Mouse (Mus musculus) adrenal gland, adult (tissue): Measurements from ENCODE around the gene Psmb5.
A peak's percentile ranks its signal among the peaks of the same experiment; 100 is the strongest.

Source experiments
- DNase-seq, 2 experiments: peaks; one replicate each; pipeline ENCODE4 v3.0.0; 2022 to 2023; ENCODE audit warnings: low spot score in 1 of 2; ENCODE audit not compliant: inconsistent age in 2 of 2

The Psmb5 gene

DNA sequence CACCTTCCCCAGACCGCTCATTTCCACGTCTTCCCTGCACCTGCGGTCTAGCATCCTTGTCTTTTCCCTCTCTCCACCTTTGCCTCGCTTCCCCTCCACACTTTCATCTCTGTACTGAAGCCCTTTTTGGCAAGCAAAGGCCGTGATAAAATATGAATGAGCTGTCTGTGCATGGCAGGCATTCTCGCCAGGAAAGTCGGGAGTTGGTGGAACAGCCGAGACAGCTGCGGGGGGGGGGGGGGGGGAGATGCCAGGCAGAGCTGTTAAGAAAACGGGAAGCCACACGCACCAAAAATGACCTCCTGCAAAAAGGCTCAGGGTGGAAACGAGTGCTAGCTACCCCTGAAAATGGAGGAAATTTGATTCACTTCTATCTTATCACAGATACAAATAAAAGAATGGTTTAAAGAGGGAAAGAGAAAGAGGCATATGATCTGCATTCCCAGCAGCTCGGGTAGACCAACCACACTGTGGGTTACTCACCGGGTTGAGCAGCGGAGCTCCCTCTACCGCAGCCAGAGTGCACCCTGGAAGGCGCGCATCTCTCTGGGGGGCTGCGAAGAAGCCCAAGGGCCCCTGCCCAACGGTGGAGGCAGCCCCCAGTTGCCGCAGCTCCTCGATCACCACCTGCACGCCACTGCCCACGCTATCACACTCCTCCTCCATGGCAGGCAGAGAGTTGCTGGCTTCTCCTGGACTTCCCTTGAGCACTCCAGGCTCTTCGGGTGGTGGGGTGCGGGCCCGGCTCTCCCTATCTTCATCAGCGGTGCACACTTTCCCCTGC is 23.0 kb downstream of the Psmb5 start:
- no peak for DNase-seq

DNA sequence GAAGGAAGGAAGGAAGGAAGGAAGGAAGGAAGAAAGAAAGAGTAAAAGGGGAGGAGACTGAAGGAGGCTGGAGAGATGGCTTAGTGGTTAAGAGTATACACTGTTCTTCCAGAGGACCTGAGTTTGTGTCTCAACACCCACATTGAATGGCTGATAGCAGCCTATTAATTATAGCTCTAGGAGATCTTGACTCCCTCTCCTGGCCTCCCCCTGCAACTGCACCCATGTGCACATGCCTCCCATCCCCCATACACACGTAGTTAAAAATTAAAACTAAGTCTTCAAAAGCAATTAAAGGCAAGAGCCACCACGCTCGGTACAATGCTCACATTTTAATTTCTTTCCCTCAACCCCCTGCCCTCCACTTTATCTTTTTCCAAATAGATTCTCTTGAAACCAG is 23.8 kb downstream of the Psmb5 start:
- no peak for DNase-seq

DNA sequence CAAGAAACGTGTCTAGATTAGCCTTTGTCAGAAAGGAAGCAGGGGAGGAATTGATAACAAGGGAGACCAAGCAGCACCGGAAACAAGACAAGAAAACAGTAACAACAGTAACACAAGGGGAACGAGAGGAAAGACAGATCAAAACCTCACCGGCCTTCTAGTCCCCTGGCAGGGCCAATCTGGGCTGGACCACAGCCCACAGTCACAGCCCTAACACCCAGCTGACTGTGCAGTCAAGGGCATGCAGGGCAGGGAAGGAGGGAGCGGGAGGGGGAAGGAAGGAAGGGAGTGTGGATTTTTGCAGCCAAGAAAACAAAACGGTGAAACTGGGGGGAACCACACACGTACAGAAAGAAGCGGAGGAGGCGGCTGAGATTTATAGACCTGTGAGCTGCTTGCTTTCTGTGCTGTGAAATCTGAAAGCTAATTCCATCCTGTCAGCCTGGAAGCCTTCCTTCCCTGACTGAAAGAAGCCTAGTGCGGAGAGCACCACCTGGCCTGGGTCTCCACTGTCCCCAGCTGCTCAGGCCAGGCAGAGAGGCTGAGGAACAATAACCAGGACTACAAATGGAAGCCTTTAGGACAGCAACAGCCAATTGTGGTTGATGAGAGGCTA is 25.4 kb downstream of the Psmb5 start:
- DNase-seq: peak; percentile 63 to 82

DNA sequence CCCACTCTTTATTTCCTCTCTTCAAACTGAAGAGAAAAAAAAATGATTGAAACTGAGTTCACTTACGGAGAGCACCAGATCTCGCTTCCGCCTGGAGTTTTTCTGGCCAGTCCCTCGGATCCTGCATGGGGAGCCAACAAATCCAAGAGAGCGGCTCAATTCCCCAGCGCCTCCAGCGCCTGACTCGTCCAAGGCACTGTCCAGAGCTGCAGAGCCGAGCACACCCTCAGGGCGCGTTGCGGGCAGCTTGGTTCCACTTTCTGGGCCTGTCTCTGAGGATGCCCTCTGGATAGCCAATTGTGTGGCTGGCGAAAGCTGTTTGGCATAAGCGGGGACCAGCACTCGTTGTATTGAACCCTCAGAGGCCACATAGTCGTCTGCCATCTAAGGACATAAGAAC is 26.8 kb downstream of the Psmb5 start:
- DNase-seq: no peak

DNA sequence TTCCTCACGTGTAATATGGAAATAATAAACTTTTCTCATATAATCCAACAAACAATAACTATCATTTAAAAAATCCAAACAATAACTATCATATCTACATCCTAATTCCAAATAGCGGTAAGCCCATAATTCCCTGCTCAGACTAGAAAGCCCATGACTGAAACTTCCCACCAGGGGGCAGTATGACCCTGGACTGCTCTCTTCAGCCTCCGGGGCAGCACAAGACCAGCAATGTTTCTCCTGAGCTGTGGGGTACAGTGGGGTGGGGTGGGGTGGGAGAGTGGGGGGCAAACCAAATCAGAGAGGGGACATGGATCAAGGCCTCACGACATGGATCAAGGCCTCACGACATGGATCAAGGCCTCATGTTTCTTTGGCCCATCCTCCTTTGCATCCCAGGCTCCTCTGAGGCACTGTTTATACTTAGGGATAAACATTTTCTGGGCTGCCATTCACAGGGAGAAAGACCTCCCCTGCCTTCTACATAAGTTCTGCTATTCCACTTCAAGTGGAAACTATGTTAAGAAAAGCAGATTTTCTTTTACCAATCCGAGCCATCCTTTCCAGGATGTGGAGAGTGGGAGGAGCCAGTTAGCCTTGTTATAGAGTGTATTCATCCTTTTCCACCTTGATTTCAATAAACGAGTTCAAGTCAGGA is 34.0 kb downstream of the Psmb5 start:
- DNase-seq: peak; percentile 64 to 88

DNA sequence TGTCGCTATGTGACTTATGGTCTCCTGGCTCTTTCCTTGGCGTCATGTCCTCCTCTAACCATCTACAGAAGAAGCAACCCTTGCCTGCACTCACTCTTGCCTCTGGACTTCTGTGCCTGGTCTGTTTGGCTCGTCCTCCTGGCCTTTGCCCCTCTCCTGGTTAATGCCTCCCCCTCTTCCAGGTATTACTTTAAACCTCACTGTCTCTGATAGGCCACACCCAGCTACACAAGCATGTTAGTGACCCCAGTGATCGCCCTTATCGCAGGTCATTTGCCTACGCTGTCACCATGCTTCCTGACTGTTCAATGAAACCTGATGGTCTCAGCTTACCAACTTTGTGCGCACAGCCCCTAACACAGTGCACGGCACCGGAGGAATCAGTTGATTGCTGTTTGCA is 35.3 kb downstream of the Psmb5 start:
- no peak for DNase-seq

DNA sequence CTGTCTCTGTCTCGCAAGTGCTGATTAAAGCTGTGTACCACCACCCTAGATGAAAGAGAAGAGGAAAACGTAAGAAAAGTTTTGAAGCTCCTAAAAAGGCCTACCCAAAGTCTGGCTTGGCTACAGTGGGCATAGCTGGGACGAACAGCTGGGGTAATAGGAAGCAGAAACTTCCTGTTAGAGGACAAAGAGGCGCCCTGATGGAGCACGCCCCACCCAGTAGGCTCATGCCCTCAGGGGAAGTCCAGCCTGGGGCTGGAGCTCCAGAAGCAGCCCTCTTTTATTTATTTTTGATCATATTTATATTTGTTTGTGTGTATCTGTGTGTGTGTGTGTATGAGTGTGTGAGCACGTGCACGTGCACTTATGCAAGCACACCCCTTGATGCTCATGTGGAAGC is 38.2 kb downstream of the Psmb5 start:
- DNase-seq: no peak

DNA sequence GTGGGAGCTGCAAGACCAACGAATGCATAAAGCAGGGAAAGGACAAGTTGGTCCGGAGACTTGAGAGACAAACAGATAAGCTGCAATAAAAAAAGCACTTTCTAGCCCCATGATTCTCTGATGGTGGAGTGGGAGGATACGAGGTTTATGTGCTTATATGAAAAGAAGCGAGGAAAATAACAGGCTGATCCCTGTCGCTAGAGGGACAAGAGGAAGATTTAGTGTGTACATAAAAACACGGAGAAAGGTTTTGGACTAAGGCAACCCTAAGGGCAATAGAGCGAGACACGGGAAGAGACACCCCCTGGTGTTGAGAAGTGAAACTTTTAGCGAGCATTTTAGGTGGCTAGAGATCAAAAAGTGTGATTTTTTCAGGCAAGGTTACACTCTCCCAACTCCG is 39.8 kb downstream of the Psmb5 start:
- DNase-seq: peak in 1 of 2 experiments; percentile 57

DNA sequence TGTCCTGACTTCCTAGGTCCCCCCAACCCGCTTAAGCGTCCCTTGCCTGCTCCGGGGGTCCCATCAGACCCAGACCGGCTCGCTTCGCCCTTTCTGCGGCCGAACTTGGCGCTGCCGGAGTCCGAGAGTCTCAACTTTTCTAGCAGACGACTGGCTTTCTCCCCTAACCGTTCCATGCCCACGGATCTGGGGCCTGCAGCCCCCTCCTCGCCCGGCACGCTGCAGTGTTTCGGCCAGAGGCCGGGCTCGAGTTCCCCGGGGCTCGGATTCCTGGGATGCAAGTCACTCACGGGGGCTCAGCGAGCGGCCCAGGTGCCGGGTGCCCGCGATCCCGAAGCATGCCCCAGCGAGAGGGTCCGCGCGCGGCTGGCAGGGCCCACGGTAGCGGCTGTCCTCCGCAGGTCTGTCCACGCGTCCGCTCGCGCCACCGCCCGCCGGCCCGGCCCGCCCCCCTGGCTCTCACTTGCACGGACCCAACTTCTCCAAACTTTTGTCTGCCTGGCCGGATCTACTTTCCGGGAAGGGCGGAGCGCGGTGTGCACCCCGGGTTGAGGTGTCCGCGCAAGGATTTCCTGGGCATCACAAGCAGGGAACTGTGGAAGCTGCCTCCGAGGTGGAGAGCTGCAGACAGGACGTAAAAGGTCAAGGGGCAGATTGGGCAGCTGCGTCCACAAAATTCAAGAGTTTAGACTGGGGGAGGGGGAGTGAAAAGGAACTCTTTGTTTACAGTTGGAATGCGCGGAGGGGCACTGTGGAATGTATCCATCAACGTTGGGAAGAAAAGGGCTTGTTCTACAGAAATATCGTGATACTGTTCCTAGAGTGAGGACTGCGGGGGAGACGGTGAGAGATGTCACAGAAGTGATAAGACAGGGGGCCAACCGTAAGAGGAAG is 40.5 kb downstream of the Psmb5 start, which contains the start of gene Ajuba:
Gene Ajuba (minus strand): TSS at position 470 of the 894 bp plus-strand sequence.
- peak; percentile 93 to 97 for DNase-seq

DNA sequence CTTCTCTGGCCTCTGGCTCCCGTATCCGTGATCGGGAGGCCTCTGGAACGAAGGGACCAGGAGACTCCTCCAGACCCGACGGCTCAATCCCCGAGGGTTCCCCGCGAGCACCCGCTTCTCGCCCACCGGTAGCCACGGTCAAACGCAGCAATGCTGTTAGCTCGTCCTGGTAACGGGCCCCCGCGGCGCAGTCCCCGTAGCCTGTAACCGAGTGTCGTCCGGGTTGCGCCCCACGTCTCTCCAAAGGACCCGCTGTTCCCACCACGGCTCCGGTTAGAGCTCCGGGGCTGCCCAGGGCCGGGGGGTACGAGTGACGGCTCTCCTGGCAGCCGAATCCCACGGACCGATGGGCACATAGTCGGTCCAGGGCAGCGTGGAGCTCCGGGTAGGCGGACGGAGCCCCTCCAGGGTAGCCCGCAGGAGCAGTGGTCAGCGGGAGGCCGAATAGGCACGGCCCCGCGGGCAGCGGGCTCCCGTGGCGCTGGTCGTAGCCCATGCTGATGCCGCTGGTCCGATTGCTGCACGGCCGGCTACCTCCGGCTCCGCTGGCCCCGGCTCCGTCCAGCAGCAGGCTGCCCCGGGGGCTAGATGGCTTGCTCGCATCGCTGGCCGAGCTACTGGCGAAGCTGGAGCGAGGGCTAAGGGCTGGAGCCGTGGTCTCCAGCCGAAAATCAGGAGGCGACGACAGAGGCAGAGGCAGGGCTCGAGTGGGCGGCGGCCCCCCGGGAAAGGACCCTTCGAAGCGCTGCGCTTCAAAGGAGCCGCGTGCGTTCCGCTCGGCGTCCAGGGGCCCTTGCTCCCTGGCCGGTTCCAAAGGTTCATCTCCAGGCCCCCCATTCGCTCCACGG is 41.4 kb downstream of the Psmb5 start:
- DNase-seq: peak; percentile 53 to 83

DNA sequence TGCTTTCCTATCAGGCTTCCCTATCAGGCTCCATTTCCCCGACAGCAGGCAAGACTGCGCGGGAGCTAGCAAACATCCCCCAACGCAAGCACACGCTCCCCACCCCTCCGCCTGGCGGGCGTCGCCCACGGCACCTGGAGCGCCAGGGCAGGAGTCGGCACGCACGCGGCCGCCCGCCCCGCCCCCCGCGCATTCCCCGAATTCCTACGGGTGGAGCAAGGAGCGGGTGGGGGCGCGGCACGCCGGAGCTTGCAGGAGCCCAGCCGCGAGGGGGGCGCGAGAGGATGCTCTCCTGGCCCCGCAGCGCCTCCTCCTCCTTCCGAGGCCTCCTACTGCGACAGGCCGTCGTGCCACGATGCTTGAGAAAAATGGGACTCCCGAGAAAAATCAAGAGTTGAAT is 42.2 kb downstream of the Psmb5 start:
- peak; percentile 83 to 87 for DNase-seq

DNA sequence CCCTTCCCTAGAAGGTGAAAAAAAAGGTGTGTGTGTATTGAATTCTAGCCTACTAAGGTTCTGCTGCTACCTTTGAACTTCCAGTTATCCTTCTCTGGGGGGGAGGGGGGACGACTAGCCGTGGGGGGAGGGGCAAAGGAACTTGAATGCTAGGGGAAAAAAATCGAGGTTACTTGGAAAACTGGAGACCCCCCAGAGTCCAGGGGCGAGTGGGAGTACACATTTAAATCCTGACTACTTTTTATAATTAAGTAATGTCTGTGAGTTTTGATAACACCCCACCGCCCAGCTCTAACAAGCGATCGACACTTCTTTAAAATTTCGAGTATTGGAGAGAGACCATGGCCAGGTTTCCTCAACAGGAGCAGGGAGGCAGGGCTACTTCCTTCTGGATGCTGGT is 42.8 kb downstream of the Psmb5 start:
- peak in 1 of 2 experiments; percentile 35 for DNase-seq

DNA sequence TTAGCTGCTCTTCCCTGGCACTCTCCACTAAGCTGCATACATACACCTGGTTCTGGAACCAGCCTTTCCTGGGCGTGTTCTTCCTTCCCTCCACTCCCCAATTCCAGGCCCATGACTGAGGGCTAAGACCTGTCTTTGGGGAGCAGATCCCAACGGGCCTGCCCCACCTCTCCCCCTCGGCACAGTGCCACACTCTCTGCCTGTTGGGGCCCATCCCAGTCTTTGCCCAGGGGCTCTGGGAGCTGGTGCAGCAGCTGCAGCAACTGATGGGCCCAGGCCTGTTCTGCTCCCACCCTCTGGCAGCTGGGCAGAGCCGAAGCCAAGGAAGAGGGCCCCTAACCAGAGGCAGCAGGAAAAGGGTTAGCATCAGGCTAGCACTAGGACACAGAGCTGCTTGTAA is 43.6 kb downstream of the Psmb5 start:
- DNase-seq: peak in 1 of 2 experiments; percentile 64

DNA sequence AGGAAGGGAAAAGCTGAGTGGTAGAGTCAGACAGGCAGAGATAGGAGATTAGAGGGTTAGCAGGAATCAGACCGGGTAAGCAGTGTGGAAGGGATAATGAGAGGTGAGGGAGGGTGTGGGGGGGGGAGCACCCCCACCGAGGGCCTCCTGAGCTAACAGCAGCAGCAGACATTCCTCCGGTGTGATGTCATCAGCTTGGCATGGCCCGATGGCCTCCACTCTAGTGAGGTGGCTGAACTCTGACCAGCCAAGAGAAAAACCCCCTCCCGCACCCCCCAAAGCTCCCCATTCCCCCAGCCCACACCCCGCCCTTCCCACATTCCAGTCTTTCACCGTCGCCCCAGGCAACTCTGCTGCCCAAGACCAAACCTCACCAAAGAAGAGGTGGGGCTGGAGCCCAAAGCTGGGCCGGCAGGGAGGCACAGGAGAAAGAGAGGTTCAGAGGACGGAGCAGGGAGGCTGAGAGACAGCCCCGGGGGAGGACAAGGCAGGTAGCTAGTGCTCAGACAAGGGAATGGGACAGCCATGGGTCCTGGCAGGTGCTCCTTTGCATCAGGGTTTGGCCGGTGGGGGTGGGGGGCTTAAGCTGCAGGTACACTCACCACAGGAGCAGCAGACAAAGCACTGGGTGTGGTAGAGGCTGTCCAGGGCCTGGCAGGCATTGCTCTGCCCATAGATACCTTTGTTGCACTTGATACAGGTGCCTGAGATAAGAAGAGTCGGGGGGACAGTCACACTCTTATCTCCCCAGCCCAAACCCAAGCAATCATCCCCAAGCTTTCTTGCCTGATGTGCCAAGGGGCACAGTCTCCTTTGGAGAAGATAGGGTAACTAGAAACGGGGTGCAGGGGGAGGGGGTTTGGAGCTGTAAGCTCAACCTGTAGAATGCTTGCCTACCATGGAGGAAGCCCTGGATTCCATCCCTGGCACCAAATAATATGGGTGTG is 44.8 kb downstream of the Psmb5 start:
- DNase-seq: peak; percentile 81 to 83

DNA sequence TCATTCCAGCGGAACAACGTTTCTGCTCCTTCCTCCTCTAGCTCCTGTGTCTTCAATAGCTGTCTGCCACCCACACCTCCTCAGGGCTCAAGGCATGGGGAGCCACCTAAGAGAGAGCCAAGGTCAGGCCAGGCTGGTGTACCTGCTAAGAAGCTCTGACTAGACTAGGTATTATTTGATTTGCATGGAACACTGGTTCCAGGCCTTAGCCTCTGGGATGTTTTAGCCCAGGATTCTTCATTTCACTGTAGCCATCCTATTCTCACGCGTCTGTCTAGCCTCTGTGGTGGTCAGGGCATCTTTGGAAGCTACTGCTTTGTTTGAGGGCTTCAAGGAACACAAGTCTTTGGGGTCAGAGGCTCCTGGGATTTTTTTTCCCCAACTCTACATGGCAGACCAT is 45.7 kb downstream of the Psmb5 start:
- peak in 1 of 2 experiments; percentile 60 for DNase-seq

DNA sequence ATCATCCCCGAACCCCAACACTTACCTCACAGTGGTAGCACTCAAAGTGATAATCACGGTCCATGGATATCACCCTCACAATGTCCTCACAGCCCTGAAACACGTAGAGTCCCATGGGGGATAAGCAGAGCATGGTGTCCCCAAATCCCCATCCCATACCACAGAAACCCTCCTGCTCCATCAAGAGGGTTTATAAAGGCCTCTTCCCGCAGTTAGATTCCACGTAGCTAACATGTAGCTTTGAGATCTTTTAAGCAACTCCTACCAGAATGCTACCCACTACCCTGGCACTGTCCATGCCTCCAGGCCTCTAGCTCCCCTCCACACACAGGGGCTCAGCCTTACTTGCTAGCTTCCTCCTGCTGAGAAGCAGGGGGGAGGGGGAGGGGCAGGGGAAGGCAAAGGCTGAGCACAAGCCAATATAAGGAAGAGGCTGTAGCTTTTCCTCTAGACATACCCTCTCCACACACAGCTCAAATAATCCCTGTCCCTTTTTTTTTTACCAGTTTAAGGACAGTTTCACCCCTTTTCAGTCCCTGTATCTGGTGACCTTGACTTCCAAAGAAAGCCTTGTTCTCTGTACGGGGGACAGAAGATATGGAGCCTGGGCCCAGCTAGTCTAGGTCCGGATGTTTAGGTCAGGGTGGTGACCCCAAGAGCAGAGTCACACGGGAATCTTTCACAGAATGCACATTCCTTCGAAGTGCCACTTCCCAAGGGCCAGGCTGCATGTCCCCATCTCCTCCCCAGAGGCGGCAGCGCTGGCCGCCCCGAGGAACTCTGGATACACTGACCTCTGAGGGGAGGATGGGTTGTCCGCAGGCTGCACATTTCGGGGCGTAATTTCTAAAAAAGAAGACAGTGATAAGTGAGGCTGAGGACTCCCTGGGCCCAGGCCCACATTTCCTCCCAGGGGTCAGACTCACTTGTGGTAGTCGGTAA is 48.1 kb downstream of the Psmb5 start:
- peak in 1 of 2 experiments; percentile 53 for DNase-seq

DNA sequence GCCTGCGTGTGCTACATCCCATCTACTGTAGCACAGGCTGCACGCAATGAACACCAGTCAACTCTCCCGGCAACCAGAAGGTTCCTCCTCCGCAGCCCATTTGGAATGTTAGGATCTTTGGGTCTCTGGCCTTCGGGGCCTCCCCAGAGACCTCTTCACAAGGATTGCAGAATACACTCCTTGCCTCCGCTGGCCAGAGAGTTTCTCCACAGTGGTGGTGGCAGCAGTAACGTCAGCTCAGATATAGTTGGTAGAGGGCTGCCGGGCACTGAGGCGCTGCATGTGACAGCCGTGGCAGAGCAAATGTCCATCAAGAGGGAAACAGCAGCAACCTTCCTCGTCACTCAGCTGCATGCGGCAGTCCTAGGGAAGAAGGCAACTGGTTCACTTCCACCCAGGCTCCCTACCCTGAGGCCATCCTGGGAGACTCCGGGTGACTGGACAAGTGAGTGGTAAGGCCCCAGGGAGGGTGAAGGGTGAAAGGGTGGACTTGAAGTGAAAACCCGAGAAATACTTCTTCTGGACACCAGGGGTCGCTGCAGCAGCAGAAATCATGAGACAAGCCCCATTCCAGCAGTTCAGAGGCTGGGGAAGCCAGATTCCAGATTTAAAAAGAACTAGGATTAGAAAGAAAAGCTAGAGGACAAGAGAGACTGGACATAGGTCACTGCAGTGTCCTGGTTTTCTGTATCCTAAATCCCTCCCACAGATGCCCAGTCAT is 49.0 kb downstream of the Psmb5 start:
- peak; percentile 78 to 93 for DNase-seq
